Mouse (Mus musculus): ENCODE measurements at regions not wholly inside any gene's neighbourhood (a gene's known extent, or its start where the extent isn't known, plus 50 kb on each side); places are given as distances from the start of the nearest gene placed in this dataset.

- no peaks in the 10 kb centered on the region for H3K4me1 ChIP-seq (ENCODE audit: insufficient read depth, low read length)
- no peak overlapping the region for H3K4me2 ChIP-seq (ENCODE audit: low read depth, low read length)
- H3K9me3 ChIP-seq (ENCODE audit: low read length) = no peaks in the 10 kb centered on the region
- no peaks in the 10 kb centered on the region for H3K27me3 ChIP-seq (ENCODE audit: insufficient read depth, low read length)
- no peak for TF ChIP-seq CTCF (IDR thresholded peaks at IDR 0.05; ENCODE audit: low read depth)
- no peak overlapping the region for H3K27ac ChIP-seq
- no peak for DNase-seq (ENCODE audit: low spot score)
- H3K36me3 ChIP-seq (ENCODE audit: insufficient read depth, low read length) = no peaks in the 10 kb centered on the region
- 52% methylated on average over 3 of the region's 3 CpGs for WGBS
- no peak for ATAC-seq
- no peak overlapping the region for H3K4me3 ChIP-seq (ENCODE audit: low read length)
- H3K9ac ChIP-seq (replicated peaks; ENCODE audit: low read length) = no peak overlapping the region
These were observed 71.5 kb upstream of the Tenm3 start for GRCm38 (mm10) chr8:48915275-48915674.

- DNase-seq (ENCODE audit: low spot score) (no peak), ATAC-seq (no peak)
- no peak overlapping the region for H3K4me3 ChIP-seq (ENCODE audit: low read length)
- H3K9me3 ChIP-seq (ENCODE audit: low read length) = no peaks in the 10 kb centered on the region
- no peak for TF ChIP-seq CTCF (IDR thresholded peaks at IDR 0.05; ENCODE audit: low read depth)
- H3K36me3 ChIP-seq (ENCODE audit: insufficient read depth, low read length) = no peaks in the 10 kb centered on the region
- WGBS = 85% methylated on average over 4 of the region's 4 CpGs
- H3K4me1 ChIP-seq (ENCODE audit: insufficient read depth, low read length) = no peaks in the 10 kb centered on the region
- H3K27ac ChIP-seq = no peak overlapping the region
- H3K27me3 ChIP-seq (ENCODE audit: insufficient read depth, low read length) = no peaks in the 10 kb centered on the region
- H3K9ac ChIP-seq (replicated peaks; ENCODE audit: low read length) = no peak overlapping the region
- H3K4me2 ChIP-seq (ENCODE audit: low read depth, low read length) = no peak overlapping the region
These were observed 69.1 kb upstream of the Tenm3 start for GRCm38 (mm10) chr8:48912842-48913241.

GRCm38 (mm10) chr8:48901668-48902406 lies 58.1 kb upstream of the Tenm3 start:
- no peak for TF ChIP-seq CTCF (IDR thresholded peaks at IDR 0.05; ENCODE audit: low read depth)
- Histone ChIP-seq H3K27ac (no peak overlapping the region), H3K9ac (replicated peaks; ENCODE audit: low read length) (no peak overlapping the region), H3K4me3 (ENCODE audit: low read length) (no peak overlapping the region), H3K27me3 (ENCODE audit: insufficient read depth, low read length) (no peaks in the 10 kb centered on the region), H3K4me1 (ENCODE audit: insufficient read depth, low read length) (no peaks in the 10 kb centered on the region), H3K9me3 (ENCODE audit: low read length) (no peaks in the 10 kb centered on the region), H3K4me2 (ENCODE audit: low read depth, low read length) (no peak overlapping the region), H3K36me3 (ENCODE audit: insufficient read depth, low read length) (no peaks in the 10 kb centered on the region)
- DNase-seq (ENCODE audit: low spot score) = no peak
- 94% methylated on average over 6 of the region's 6 CpGs for WGBS
- ATAC-seq = no peak

- ATAC-seq (no peak), DNase-seq (ENCODE audit: low spot score) (no peak)
- no peak overlapping the region for H3K9ac ChIP-seq (replicated peaks; ENCODE audit: low read length)
- no peaks in the 10 kb centered on the region for H3K9me3 ChIP-seq (ENCODE audit: low read length)
- H3K27me3 ChIP-seq (ENCODE audit: insufficient read depth, low read length) = no peaks in the 10 kb centered on the region
- H3K4me3 ChIP-seq (ENCODE audit: low read length) = no peak overlapping the region
- no peaks in the 10 kb centered on the region for H3K36me3 ChIP-seq (ENCODE audit: insufficient read depth, low read length)
- H3K4me2 ChIP-seq (ENCODE audit: low read depth, low read length) = no peak overlapping the region
- TF ChIP-seq CTCF (IDR thresholded peaks at IDR 0.05; ENCODE audit: low read depth) = no peak
- H3K27ac ChIP-seq = no peak overlapping the region
- no peaks in the 10 kb centered on the region for H3K4me1 ChIP-seq (ENCODE audit: insufficient read depth, low read length)
- WGBS = 75% methylated on average over 2 of the region's 2 CpGs
These were observed 52.9 kb upstream of the Tenm3 start for GRCm38 (mm10) chr8:48896687-48897086.

GRCm38 (mm10) chr8:48896251-48896650 lies 52.5 kb upstream of the Tenm3 start:
- peak; percentile 46 for DNase-seq (ENCODE audit: low spot score)

GRCm38 (mm10) chr8:48895586-48895985 lies 51.8 kb upstream of the Tenm3 start:
- Histone ChIP-seq H3K27ac (no peak overlapping the region), H3K9ac (replicated peaks; ENCODE audit: low read length) (no peak overlapping the region), H3K4me3 (ENCODE audit: low read length) (no peak overlapping the region), H3K36me3 (ENCODE audit: insufficient read depth, low read length) (no peaks in the 10 kb centered on the region), H3K27me3 (ENCODE audit: insufficient read depth, low read length) (no peaks in the 10 kb centered on the region), H3K4me1 (ENCODE audit: insufficient read depth, low read length) (no peaks in the 10 kb centered on the region), H3K4me2 (ENCODE audit: low read depth, low read length) (no peak overlapping the region), H3K9me3 (ENCODE audit: low read length) (no peaks in the 10 kb centered on the region)
- peak; percentile 15 for DNase-seq (ENCODE audit: low spot score)
- WGBS = 48% methylated on average over 8 of the region's 8 CpGs
- ATAC-seq = no peak
- TF ChIP-seq CTCF (IDR thresholded peaks at IDR 0.05; ENCODE audit: low read depth) = no peak

More at GRCm38 (mm10) chr8:48896251-48896650, 52.5 kb upstream of the Tenm3 start:
- Histone ChIP-seq H3K9ac (replicated peaks; ENCODE audit: low read length) (no peak overlapping the region), H3K27me3 (ENCODE audit: insufficient read depth, low read length) (no peaks in the 10 kb centered on the region), H3K9me3 (ENCODE audit: low read length) (no peaks in the 10 kb centered on the region), H3K4me1 (ENCODE audit: insufficient read depth, low read length) (no peaks in the 10 kb centered on the region), H3K4me3 (ENCODE audit: low read length) (no peak overlapping the region), H3K4me2 (ENCODE audit: low read depth, low read length) (no peak overlapping the region), H3K27ac (no peak overlapping the region), H3K36me3 (ENCODE audit: insufficient read depth, low read length) (no peaks in the 10 kb centered on the region)
- no peak for ATAC-seq
- 35% methylated on average over 7 of the region's 7 CpGs for WGBS
- no peak for TF ChIP-seq CTCF (IDR thresholded peaks at IDR 0.05; ENCODE audit: low read depth)
